Mouse (Mus musculus) stomach, embryonic 14.5 days (tissue): ENCODE measurements around the gene Carns1. TPM values are rescaled to one million over a fixed set of nuclear protein-coding genes. Genes with fewer than 3 reads are reported as not detected.
A peak's percentile ranks its signal among the peaks of the same experiment; 100 is the strongest.

Experiments used
- ATAC-seq: fragments of 200-750 bp; cut with Nextera tagmentation; 2 replicates; pipeline ENCODE4 v1.8.0; 2017; ENCODE audit warnings: low read depth, moderate TSS enrichment; ENCODE audit not compliant: insufficient number of reproducible peaks, insufficient read depth, low FRiP score
- H3K27ac ChIP-seq: fragments of 300-500 bp; sonication (generic); 2 replicates; pipeline ENCODE4 v1.5.1; 2014; ENCODE audit warnings: mild to moderate bottlenecking, low read length, moderate library complexity, mixed read lengths
- H3K27me3 ChIP-seq: fragments of 300-500 bp; sonication (generic); 2 replicates; pipeline ENCODE4 v1.6.1; 2014; ENCODE audit warnings: low read length, control low read depth, mixed read lengths; ENCODE audit not compliant: control insufficient read depth, insufficient read depth
- H3K36me3 ChIP-seq: fragments of 300-500 bp; sonication (generic); 2 replicates; pipeline ENCODE4 v1.6.1; 2014; ENCODE audit warnings: mild to moderate bottlenecking, control low read depth, low read length, moderate library complexity, mixed read lengths; ENCODE audit not compliant: control insufficient read depth, insufficient read depth
- H3K4me1 ChIP-seq: fragments of 300-500 bp; sonication (generic); 2 replicates; pipeline ENCODE4 v1.6.1; 2014; ENCODE audit warnings: low read length, control low read depth, mixed read lengths; ENCODE audit not compliant: control insufficient read depth, insufficient read depth
- H3K4me2 ChIP-seq: fragments of 300-500 bp; sonication (generic); replicated peaks from 2 replicates; pipeline ENCODE4 v1.6.1; 2014; ENCODE audit warnings: low read depth, low read length, control low read depth
- H3K4me3 ChIP-seq: fragments of 300-500 bp; sonication (generic); 2 replicates; pipeline ENCODE4 v1.5.1; 2014; ENCODE audit warnings: low read depth, low read length, control low read depth
- H3K9ac ChIP-seq: fragments of 300-500 bp; sonication (generic); replicated peaks from 2 replicates; pipeline ENCODE4 v1.6.1; 2014; ENCODE audit warnings: low read depth, mild to moderate bottlenecking, control low read depth, low read length, moderate library complexity, mixed read lengths
- H3K9me3 ChIP-seq: fragments of 300-500 bp; sonication (generic); 2 replicates; pipeline ENCODE4 v1.6.1; 2016; ENCODE audit warnings: low read depth, low read length, control low read depth; ENCODE audit not compliant: control insufficient read depth
- WGBS: fragments of 180-500 bp; shearing (Covaris S2); extraction: QIAGEN DNeasy Blood & Tissue Kit; methylation state at CpG from one replicate; pipeline ENCODE4 v1.1.7; 2014; 5-methylcytosine and 5-hydroxymethylcytosine counted together
- polyA plus RNA-seq: library from polyadenylated mRNA; unstranded; fragments of >200 nt; fragmentation: Nextera tagmentation; extraction: Ambion mirVana; gene quantifications from 2 replicates; pipeline ENCODE4 v1.2.1, GENCODE M21; 2014

The Carns1 gene
- polyA plus RNA-seq, 1 experiment from 2014 or later: 0.90 TPM

DNA sequence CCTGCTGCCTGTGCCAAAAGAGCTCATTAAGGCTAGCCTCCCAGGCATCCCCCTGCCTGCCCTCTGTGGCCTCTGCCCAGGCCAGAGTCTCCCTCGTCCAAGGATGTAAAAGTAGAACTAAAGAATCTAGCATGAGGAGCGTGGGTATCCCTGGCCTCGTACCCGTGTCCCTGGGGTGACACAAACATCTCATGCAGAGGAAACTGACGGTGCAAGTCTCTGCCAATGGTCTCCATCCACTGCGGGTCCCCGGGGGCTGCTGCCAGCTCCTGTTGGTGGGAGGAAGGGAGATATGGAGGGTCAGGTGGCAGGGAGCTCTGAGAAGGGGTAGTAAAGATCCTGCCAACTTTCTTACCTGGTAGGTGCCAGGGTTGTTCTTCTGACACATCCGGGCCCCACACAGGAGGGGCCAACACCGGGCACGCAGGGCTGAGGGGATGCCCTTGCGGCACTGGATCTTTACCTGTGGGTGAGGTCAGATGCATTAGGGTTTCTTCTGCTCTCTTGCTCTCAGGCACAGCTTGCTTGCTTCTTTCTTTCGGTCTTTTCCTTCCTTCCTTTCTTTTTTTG, 13.9 kb upstream of the Carns1 start:
- Histone ChIP-seq H3K9ac (no peak overlapping the region), H3K27me3 (no peaks in the 10 kb centered on the region), H3K9me3 (no peaks in the 10 kb centered on the region), H3K4me2 (no peak overlapping the region), H3K27ac (no peak overlapping the region), H3K4me3 (no peak overlapping the region), H3K4me1 (peaks cover 19% of the 10 kb centered on the region), H3K36me3 (peaks cover 12% of the 10 kb centered on the region)
- ATAC-seq: no peak
- WGBS: 85% methylated on average over 12 of the region's 12 CpGs

DNA sequence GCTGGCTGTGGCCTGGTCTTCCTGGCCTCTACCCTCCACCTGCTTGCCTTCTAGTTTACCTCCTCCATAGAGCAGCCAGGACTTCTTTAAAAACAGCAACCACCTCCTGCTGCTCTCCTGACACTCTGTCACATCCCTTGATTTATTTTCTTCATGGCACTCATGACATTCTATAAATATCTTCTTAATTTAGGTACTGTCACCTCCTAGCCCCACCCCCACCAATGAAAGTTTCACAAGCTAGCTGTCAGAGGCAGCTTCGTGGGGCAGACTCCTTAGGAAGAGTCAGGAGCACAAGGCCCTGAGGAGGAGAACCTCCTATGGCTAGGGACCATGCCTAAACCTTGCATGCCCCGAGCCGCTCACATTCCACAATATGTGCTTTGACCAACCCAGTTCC, 12.0 kb upstream of the Carns1 start:
- Histone ChIP-seq H3K4me1 (peaks cover 6% of the 10 kb centered on the region), H3K27ac (no peak overlapping the region), H3K9ac (no peak overlapping the region), H3K36me3 (no peaks in the 10 kb centered on the region), H3K4me3 (no peak overlapping the region), H3K4me2 (no peak overlapping the region), H3K9me3 (no peaks in the 10 kb centered on the region), H3K27me3 (no peaks in the 10 kb centered on the region)
- WGBS: 63% methylated on average over 3 of the region's 3 CpGs
- ATAC-seq: no peak

DNA sequence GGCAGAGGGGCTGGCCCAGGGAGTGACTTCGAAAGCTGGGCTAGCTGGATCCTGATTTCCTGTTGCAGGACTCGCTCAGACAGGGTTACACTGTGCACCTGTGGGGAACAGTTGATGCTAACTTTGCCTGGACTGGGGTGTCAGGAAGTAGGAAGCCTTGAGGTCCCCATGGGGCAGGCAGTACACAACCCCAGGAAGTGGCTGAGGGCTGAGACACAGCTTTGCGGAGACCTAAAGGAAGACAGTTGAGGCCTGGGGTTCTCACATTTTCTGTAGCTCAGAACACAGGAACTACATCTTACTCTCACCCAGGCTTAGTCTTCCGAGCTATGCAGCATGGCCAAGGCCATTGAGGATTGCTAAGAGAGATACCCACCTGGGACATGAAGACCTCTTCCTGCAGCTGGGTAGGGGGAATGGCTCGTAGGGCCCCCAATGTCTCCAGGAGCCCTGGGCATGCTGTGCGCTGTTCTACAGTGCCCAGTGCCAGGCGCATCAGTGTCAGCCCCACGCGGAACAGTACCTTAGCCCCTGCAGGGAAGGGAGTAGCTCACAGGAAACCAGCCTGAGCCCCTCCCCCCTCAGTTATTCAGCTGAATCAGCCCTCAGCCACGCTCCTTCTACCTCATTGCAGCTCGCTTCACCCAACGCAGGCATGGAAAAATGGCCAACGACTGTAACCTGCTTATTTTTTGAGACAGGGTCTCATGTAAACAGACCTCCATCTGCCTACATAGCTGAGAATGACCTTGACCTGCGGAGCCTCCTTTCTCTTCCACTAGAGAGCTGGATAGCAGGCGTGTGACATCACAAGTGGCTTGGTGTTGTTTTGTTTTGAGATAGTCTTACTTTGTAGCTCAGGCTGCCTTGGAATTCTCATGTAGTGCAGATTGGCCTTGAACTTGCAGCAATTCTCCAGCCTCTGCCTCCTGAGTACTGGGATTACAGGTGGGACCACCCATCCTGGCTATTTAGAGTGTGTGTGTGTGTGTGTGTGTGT, 10.0 kb upstream of the Carns1 start:
- H3K4me3 ChIP-seq: no peak overlapping the region
- WGBS: 42% methylated on average over 15 of the region's 15 CpGs
- H3K9ac ChIP-seq: no peak overlapping the region
- peaks cover 9% of the 10 kb centered on the region for H3K4me1 ChIP-seq
- no peaks in the 10 kb centered on the region for H3K27me3 ChIP-seq
- no peaks in the 10 kb centered on the region for H3K9me3 ChIP-seq
- no peaks in the 10 kb centered on the region for H3K36me3 ChIP-seq
- 0 out of 2 replicates have a peak, but pooled peaks have one; percentile 49 for ATAC-seq
- H3K27ac ChIP-seq: peak overlapping the region; percentile 44; the same call in 1 of the 2 replicates
- no peak overlapping the region for H3K4me2 ChIP-seq

DNA sequence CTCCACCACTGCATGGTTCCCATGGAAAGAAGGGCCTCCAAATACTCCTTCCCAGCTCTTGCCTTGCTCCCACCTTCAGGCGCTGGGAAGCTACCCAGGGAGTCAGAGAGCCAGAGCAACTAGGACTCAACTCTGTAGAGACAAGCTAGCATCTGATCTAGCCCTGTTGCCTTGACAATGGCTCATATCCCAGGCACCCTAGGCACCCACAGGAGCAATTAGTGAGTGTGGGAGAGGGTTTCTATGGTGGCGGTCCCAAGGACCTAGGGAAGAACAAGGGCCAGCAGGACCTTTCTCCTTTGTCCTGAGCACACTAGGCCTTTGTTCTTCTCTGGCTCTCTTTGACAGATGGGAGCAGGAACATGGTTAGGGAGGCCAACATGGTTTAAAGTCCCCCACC, 8.4 kb upstream of the Carns1 start:
- ATAC-seq: no peak
- Histone ChIP-seq H3K27ac (no peak overlapping the region), H3K9me3 (no peaks in the 10 kb centered on the region), H3K36me3 (no peaks in the 10 kb centered on the region), H3K27me3 (no peaks in the 10 kb centered on the region), H3K4me2 (no peak overlapping the region), H3K4me3 (no peak overlapping the region), H3K4me1 (peaks cover 9% of the 10 kb centered on the region), H3K9ac (no peak overlapping the region)
- WGBS: 83% methylated on average over 2 of the region's 2 CpGs

DNA sequence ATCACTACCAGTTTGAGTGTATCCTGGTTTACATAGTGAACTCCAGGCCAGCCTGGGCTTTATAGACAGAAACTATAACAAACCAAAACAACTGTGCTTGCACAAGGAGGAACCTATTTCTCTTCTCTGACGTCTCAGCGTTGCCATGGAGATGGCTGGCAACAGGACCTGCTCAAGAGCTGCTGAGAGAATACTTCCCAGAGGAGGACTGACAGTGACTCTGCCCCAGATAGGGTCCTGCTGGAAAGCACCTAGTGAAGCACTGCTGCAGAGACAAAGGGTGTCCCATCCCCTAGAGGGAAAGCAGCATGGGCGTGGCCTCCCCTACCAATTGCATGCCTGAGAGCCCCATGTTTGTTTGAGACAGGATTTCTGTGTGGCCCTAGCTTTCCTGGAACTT, 6.6 kb upstream of the Carns1 start:
- Histone ChIP-seq H3K27me3 (no peaks in the 10 kb centered on the region), H3K27ac (no peak overlapping the region), H3K4me2 (no peak overlapping the region), H3K9me3 (no peaks in the 10 kb centered on the region), H3K9ac (no peak overlapping the region), H3K36me3 (no peaks in the 10 kb centered on the region), H3K4me3 (no peak overlapping the region), H3K4me1 (peaks cover 9% of the 10 kb centered on the region)
- 37% methylated on average over 3 of the region's 3 CpGs for WGBS
- ATAC-seq: no peak

DNA sequence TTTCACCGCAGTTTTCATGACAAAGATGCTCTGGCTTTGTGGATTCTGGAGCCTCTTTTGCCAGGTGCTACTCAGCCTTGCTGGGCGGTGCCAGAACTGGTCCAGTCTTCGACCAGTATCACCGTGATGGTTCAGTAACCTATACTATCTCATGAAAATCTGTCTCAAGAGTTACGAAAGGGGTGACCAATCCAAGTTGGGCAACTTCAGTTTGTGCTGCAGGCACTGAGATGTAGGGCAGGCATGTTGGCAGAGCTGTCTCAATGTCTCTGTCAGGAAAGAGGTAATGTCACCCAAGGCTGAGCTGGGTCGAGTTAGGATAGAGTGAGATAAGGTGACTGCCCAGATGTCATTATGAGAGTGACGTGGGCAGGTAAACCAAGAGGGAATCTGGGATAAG, 5.1 kb upstream of the Carns1 start:
- no peak overlapping the region for H3K27ac ChIP-seq
- 86% methylated on average over 7 of the region's 7 CpGs for whole genome bisulfite sequencing
- no peaks in the 10 kb centered on the region for H3K27me3 ChIP-seq
- H3K4me1 ChIP-seq: peaks cover 12% of the 10 kb centered on the region
- H3K9ac ChIP-seq: no peak overlapping the region
- no peaks in the 10 kb centered on the region for H3K9me3 ChIP-seq
- H3K36me3 ChIP-seq: no peaks in the 10 kb centered on the region
- no peak overlapping the region for H3K4me2 ChIP-seq
- no peak for ATAC-seq
- H3K4me3 ChIP-seq: no peak overlapping the region

DNA sequence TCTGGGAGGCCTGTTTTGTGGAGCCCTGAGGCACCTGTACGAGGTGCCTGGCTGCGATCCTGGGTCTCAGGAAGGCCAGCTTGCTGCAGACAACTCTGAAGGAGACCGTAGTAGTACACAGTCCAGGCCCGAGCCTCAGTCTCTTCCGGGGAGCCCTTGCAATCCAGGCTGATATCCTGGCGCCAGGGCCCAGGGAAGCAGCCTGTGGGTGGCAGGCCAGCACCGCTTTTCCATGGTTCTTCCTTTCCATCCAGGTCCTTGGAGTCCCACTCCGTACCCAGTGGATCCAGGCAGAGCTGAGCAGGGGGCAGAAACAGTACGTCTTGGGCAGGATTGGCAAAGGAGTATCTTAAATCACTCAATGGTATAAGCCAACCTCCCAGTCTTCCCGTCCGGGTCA, 2.4 kb downstream of the Carns1 start:
- H3K4me1 ChIP-seq: peaks cover 18% of the 10 kb centered on the region; the same call in 1 of the 2 replicates
- whole genome bisulfite sequencing: 63% methylated on average over 11 of the region's 11 CpGs
- H3K4me3 ChIP-seq: no peak overlapping the region
- H3K27ac ChIP-seq: no peak overlapping the region
- ATAC-seq: no peak
- H3K27me3 ChIP-seq: no peaks in the 10 kb centered on the region
- H3K9ac ChIP-seq: no peak overlapping the region
- no peaks in the 10 kb centered on the region for H3K36me3 ChIP-seq
- H3K4me2 ChIP-seq: no peak overlapping the region
- no peaks in the 10 kb centered on the region for H3K9me3 ChIP-seq

DNA sequence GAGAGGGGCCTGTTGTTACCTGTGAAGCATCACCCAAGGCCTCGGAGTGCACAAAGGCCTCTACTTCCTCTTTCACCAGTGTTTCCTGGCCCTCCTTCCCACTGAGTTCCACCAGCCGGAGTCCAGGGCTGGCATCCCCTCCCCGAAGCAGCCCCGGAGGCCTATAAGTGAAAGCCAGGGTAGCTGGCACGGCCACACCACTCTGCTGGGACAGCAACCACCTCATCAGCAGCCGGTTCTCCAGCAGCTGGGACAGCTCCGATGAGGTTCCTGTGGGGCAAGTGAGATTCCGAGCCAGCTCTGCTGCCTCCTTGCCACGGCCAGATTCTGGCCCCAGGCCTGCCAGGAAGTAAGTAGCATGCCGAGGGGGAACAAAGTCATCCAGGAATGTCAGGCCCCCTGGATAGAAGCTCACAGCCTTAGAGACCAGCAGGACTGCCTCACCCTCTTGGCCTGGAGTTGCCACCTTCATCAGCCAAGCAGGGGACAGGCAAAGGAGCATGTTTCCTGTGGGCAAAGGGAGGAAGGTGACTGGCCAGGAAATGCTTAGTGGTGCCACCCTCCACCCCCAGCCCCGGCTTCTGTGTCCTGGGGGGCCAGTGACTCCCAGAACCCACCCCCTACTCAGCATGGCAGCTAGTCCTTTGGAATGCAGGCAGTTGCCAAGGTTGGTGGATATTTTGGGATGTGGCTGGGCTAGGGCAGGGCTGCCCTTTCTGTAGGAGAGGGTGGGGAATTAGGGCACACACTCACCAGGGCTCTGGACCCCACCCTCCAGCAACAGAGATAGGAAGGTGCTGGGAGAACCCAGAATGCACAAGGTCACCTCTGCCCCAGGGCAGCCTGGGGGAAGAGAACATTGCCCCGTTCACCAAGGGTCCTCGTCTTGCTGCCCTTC, 3.6 kb downstream of the Carns1 start:
- H3K9ac ChIP-seq: no peak overlapping the region
- no peak for ATAC-seq
- no peak overlapping the region for H3K27ac ChIP-seq
- H3K36me3 ChIP-seq: no peaks in the 10 kb centered on the region
- 55% methylated on average over 13 of the region's 13 CpGs for WGBS
- no peaks in the 10 kb centered on the region for H3K27me3 ChIP-seq
- H3K9me3 ChIP-seq: no peaks in the 10 kb centered on the region
- H3K4me3 ChIP-seq: no peak overlapping the region
- H3K4me1 ChIP-seq: peaks cover 18% of the 10 kb centered on the region; the same call in 1 of the 2 replicates
- H3K4me2 ChIP-seq: no peak overlapping the region
